Mouse (Mus musculus) lung, postnatal 0 days (tissue): ENCODE measurements around the gene Nkpd1.

Source experiments
- CTCF ChIP-seq: IDR thresholded peaks from 2 replicates; pipeline ENCODE4 v1.5.1; 2016; ENCODE audit warnings: antibody characterized with exemption, mild to moderate bottlenecking
- EP300 ChIP-seq: IDR thresholded peaks from 2 replicates; pipeline ENCODE4 v1.6.1; 2016; ENCODE audit warnings: antibody characterized with exemption, mild to moderate bottlenecking, control low read depth

GRCm38 (mm10) chr7:19552443-19552842 lies 34.8 kb downstream of the Nkpd1 start:
- TF ChIP-seq CTCF = no peak
- no peak for TF ChIP-seq EP300
